Mouse (Mus musculus) forebrain, embryonic 13.5 days (tissue): ENCODE measurements at regions not wholly inside any gene's neighbourhood (a gene's known extent, or its start where the extent isn't known, plus 50 kb on each side); places are given as distances from the start of the nearest gene placed in this dataset.

Experiments
- ATAC-seq: fragments of 200-750 bp; cut with Nextera tagmentation; 2 replicates; pipeline ENCODE4 v1.8.0; 2017
- H3K27ac ChIP-seq: fragments of 300-500 bp; sonication (generic); 2 replicates; pipeline ENCODE4 v1.5.1; 2015; ENCODE audit warnings: inconsistent platforms, mild to moderate bottlenecking, moderate library complexity
- H3K27me3 ChIP-seq: fragments of 300-500 bp; sonication (generic); 2 replicates; pipeline ENCODE4 v1.6.1; 2015; ENCODE audit warnings: mild to moderate bottlenecking, inconsistent platforms
- H3K36me3 ChIP-seq: fragments of 300-500 bp; sonication (generic); 2 replicates; pipeline ENCODE4 v1.6.1; 2015; ENCODE audit warnings: mild to moderate bottlenecking, inconsistent platforms; ENCODE audit not compliant: poor library complexity, severe bottlenecking
- H3K4me1 ChIP-seq: fragments of 300-500 bp; sonication (generic); 2 replicates; pipeline ENCODE4 v1.6.1; 2015; ENCODE audit warnings: inconsistent platforms
- H3K4me2 ChIP-seq: fragments of 300-500 bp; sonication (generic); 2 replicates; pipeline ENCODE4 v1.6.1; 2015; ENCODE audit warnings: inconsistent platforms, mild to moderate bottlenecking, moderate library complexity
- H3K4me3 ChIP-seq: fragments of 300-500 bp; sonication (generic); 2 replicates; pipeline ENCODE4 v1.5.1; 2015; ENCODE audit warnings: mild to moderate bottlenecking, inconsistent platforms
- H3K9ac ChIP-seq: fragments of 300-500 bp; sonication (generic); 2 replicates; pipeline ENCODE4 v1.6.1; 2015; ENCODE audit warnings: mild to moderate bottlenecking, inconsistent platforms
- H3K9me3 ChIP-seq: fragments of 300-500 bp; sonication (generic); replicated peaks from 2 replicates; pipeline ENCODE4 v1.6.1; 2016; ENCODE audit warnings: inconsistent platforms
- WGBS: fragments of 180-500 bp; shearing (Covaris S2); methylation state at CpG from one replicate; pipeline ENCODE4 v1.1.7; 2015; 5-methylcytosine and 5-hydroxymethylcytosine counted together

DNA sequence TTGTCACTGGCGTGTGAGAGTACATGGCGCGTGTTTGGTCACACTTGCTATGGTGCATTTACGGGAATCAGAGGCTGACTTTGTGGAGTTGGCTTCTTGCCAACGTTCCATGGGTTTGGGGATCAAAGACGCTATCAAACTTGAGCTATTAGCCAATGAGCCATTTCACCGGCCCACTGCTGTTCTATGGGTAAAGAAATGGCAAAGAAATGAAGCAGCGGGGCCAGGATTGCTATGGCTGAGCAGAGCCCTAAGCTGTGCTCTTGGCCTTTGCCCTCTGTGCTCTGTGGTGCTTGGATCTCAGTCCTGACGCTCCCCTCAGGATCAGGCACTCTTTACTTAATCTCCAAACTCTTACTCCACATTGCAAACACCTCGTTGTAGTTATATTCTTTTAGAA, 291.3 kb downstream of the Foxo1 start:
- H3K4me3 ChIP-seq: no peak overlapping the region
- no peak for ATAC-seq
- H3K27ac ChIP-seq: no peak overlapping the region
- H3K9me3 ChIP-seq: no peaks in the 10 kb centered on the region
- 75% methylated on average over 10 of the region's 10 CpGs for WGBS
- H3K4me2 ChIP-seq: no peak overlapping the region
- no peaks in the 10 kb centered on the region for H3K36me3 ChIP-seq
- H3K4me1 ChIP-seq: no peaks in the 10 kb centered on the region
- H3K9ac ChIP-seq: no peak overlapping the region
- H3K27me3 ChIP-seq: no peaks in the 10 kb centered on the region

- Histone ChIP-seq H3K4me2 (no peak overlapping the region), H3K36me3 (no peaks in the 10 kb centered on the region), H3K9ac (no peak overlapping the region), H3K4me3 (no peak overlapping the region), H3K27ac (no peak overlapping the region), H3K27me3 (no peaks in the 10 kb centered on the region), H3K9me3 (no peaks in the 10 kb centered on the region), H3K4me1 (no peaks in the 10 kb centered on the region)
- ATAC-seq: no peak
- WGBS: 68% methylated on average over 6 of the region's 6 CpGs
These were observed 290.6 kb downstream of the Foxo1 start for GRCm38 (mm10) chr3:52558765-52559164.

GRCm38 (mm10) chr3:52557296-52557695, 289.2 kb downstream of the Foxo1 start:
- WGBS: 83% methylated on average over 4 of the region's 4 CpGs
- H3K27me3 ChIP-seq: no peaks in the 10 kb centered on the region

DNA sequence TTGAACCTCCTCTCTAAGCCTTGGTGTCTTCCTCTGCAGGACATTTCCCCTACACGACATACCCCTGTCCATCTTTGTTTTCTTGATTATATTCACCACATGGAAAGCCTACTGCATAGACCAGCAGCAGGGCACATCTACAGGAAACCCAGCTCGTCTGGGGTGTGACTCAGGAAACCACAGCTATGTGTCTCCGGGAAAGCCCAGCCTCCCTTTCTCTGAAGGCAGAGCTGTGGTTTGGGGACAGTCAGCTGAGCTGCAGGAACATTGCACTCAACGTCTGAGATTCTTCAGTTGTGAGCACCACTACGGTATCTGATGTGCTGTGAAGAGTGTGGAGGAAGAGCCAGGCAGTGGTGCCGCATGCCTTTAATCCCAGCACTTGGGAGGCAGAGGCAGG, 286.9 kb downstream of the Foxo1 start:
- no peaks in the 10 kb centered on the region for H3K4me1 ChIP-seq
- no peak overlapping the region for H3K9ac ChIP-seq
- no peak overlapping the region for H3K27ac ChIP-seq
- no peak overlapping the region for H3K4me2 ChIP-seq
- H3K9me3 ChIP-seq: no peaks in the 10 kb centered on the region
- H3K27me3 ChIP-seq: no peaks in the 10 kb centered on the region
- H3K36me3 ChIP-seq: no peaks in the 10 kb centered on the region
- no peak overlapping the region for H3K4me3 ChIP-seq
- no peak for ATAC-seq
- WGBS: 87% methylated on average over 6 of the region's 6 CpGs

More at GRCm38 (mm10) chr3:52557296-52557695, 289.2 kb downstream of the Foxo1 start:
- no peak overlapping the region for H3K9ac ChIP-seq
- no peak for ATAC-seq
- H3K4me1 ChIP-seq: no peaks in the 10 kb centered on the region
- no peak overlapping the region for H3K4me2 ChIP-seq
- H3K4me3 ChIP-seq: no peak overlapping the region
- no peaks in the 10 kb centered on the region for H3K9me3 ChIP-seq
- no peak overlapping the region for H3K27ac ChIP-seq
- no peaks in the 10 kb centered on the region for H3K36me3 ChIP-seq

- 85% methylated on average over 1 of the region's 1 CpGs for WGBS
- H3K4me1 ChIP-seq: no peaks in the 10 kb centered on the region
- H3K4me3 ChIP-seq: no peak overlapping the region
- no peaks in the 10 kb centered on the region for H3K9me3 ChIP-seq
- no peak overlapping the region for H3K27ac ChIP-seq
- no peak overlapping the region for H3K4me2 ChIP-seq
- H3K27me3 ChIP-seq: no peaks in the 10 kb centered on the region
- ATAC-seq: no peak
- no peak overlapping the region for H3K9ac ChIP-seq
- H3K36me3 ChIP-seq: no peaks in the 10 kb centered on the region
These were observed 286.4 kb downstream of the Foxo1 start for GRCm38 (mm10) chr3:52554490-52554889.

DNA sequence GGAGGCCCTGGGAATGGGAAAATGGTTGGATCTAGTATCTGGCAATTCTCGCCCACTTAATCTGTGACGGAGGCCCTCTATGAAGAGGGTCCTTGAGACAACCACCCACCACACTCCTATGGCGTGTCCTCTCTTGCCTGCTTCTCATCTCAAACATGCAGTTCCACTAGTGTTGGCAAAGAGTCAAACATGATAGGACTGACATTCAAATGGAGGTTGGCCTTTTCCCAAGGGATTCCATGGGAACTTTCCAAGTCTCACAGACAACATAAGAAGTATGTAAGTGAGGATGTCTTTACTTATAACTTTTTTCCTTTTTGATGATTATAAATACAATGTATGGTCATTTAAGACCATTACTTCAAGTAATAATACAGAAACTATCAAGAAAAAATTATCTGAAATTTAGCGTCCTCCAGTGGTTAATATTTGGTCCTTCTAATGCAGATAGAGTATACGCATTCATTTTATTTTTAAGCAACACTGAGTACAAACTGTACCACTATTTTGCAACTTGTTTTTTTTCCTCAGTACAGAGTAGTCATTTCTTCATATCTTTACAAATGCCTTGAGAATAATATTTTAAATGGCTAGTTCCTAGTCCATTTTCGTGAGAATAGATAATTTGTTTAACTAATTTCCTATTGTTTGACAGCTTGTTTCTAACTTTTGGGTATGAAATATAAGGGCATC, 280.2 kb downstream of the Foxo1 start:
- H3K4me2 ChIP-seq: no peak overlapping the region
- 91% methylated on average over 6 of the region's 6 CpGs for WGBS
- no peaks in the 10 kb centered on the region for H3K4me1 ChIP-seq
- H3K27ac ChIP-seq: no peak overlapping the region
- no peaks in the 10 kb centered on the region for H3K36me3 ChIP-seq
- H3K9me3 ChIP-seq: no peaks in the 10 kb centered on the region
- H3K27me3 ChIP-seq: no peaks in the 10 kb centered on the region
- H3K9ac ChIP-seq: no peak overlapping the region
- no peak overlapping the region for H3K4me3 ChIP-seq
- ATAC-seq: no peak

DNA sequence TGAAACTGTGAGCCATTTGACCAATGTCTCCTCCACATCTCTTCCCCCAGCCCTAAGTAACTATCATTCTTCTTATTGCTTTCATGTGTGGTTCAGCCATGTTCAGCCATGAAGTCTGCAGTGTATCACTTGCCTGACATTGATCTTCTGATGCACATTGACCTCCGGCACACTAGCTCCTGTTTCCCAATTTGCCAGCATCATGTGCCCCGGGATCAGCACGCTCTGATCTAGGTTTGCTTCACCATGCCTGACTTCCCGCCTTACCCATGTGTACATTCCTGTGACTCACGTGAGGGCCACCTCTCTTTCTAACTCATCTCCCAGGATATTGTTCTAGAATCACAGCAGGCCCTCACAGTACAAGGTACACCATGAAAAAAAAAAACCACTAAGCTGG, 277.9 kb downstream of the Foxo1 start:
- no peak for ATAC-seq
- Histone ChIP-seq H3K27me3 (no peaks in the 10 kb centered on the region), H3K4me2 (no peak overlapping the region), H3K36me3 (no peaks in the 10 kb centered on the region), H3K9me3 (no peaks in the 10 kb centered on the region), H3K4me3 (no peak overlapping the region), H3K4me1 (no peaks in the 10 kb centered on the region), H3K27ac (no peak overlapping the region), H3K9ac (no peak overlapping the region)
- 92% methylated on average over 5 of the region's 5 CpGs for WGBS

DNA sequence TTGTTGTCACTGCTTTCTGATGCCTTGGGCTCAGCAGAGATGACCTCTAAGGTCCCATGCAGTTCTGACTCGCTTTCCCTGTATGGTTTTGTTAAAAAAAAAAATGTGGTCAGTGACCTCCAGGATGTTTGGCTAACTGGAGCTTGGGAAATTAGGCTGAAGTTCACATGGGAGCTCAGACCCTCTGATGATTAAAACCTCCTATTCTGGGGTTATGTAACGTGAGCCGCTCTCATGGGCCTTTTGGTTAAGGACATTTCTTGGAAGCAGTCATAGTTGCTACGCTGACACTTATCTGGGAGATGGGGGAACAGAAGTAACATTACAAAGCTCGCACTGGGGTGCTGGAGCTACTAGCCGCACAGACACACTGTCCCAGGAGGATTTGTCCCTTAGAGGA, 274.9 kb downstream of the Foxo1 start:
- no peak overlapping the region for H3K4me2 ChIP-seq
- ATAC-seq: no peak
- WGBS: 77% methylated on average over 6 of the region's 6 CpGs
- no peaks in the 10 kb centered on the region for H3K9me3 ChIP-seq
- no peak overlapping the region for H3K9ac ChIP-seq
- H3K4me3 ChIP-seq: no peak overlapping the region
- H3K36me3 ChIP-seq: no peaks in the 10 kb centered on the region
- no peak overlapping the region for H3K27ac ChIP-seq
- no peaks in the 10 kb centered on the region for H3K4me1 ChIP-seq
- 0 out of 2 replicates have a peak, but pooled peaks cover 2% of the 10 kb centered on the region for H3K27me3 ChIP-seq

GRCm38 (mm10) chr3:52540862-52541380, 272.8 kb downstream of the Foxo1 start:
- no peaks in the 10 kb centered on the region for H3K9me3 ChIP-seq
- no peaks in the 10 kb centered on the region for H3K36me3 ChIP-seq
- no peak overlapping the region for H3K4me3 ChIP-seq
- H3K9ac ChIP-seq: no peak overlapping the region
- no peak for ATAC-seq
- H3K27me3 ChIP-seq: 0 out of 2 replicates have a peak, but pooled peaks cover 2% of the 10 kb centered on the region
- 15% methylated on average over 9 of the region's 9 CpGs for WGBS
- H3K4me1 ChIP-seq: no peaks in the 10 kb centered on the region
- no peak overlapping the region for H3K4me2 ChIP-seq
- H3K27ac ChIP-seq: no peak overlapping the region

DNA sequence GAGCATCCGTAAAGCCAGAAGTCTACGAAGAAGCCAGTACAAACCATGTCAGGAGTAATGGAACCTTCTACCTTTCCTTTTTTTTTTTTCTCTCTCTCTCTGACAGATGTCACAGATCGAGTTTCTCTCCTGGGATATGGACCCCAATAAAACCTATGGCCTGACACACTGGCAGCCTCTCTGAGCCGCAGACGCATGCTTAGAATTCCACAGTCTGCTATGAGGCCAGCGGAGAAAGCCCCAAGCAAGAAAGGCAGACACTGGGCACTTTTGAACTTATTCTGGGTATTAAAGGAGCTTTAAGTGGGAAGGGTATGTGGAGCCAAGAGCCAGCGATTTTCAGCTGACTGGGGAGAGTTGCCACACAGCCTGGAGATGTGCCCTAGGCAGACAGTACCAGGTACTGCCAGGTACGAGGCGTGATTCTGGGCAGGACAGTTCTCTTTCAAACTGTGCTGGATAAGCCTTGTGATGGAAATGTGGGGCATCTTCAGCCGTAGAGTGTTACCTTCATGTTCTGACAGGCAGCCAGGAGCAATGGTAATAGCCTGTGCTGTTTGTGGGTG, 271.8 kb downstream of the Foxo1 start:
- Histone ChIP-seq H3K4me3 (no peak overlapping the region), H3K9ac (no peak overlapping the region), H3K36me3 (no peaks in the 10 kb centered on the region), H3K4me1 (peaks cover 7% of the 10 kb centered on the region), H3K27ac (no peak overlapping the region), H3K4me2 (no peak overlapping the region), H3K9me3 (no peaks in the 10 kb centered on the region), H3K27me3 (0 out of 2 replicates have a peak, but pooled peaks cover 2% of the 10 kb centered on the region)
- ATAC-seq: no peak
- 70% methylated on average over 10 of the region's 10 CpGs for WGBS

DNA sequence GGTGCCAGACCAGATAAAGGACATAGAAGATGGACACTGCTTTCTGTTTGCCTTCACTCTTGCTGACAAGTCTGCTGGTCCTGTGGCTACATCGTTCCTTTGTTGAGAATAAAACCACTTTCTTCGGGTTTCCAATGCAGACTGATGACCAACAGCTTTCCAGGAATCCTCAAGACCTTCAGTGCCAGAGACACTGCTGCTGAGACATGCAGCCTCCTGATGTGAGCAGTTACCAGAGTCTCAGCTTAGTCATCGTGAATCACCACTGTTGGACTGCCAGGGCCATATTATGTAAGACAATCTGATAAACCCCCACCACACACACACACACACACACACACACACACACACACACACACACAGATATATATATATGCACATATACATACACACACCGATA, 270.2 kb downstream of the Foxo1 start:
- 93% methylated on average over 4 of the region's 4 CpGs for WGBS
- Histone ChIP-seq H3K27me3 (0 out of 2 replicates have a peak, but pooled peaks cover 2% of the 10 kb centered on the region), H3K9ac (no peak overlapping the region), H3K4me3 (no peak overlapping the region), H3K4me2 (no peak overlapping the region), H3K9me3 (no peaks in the 10 kb centered on the region), H3K4me1 (peaks cover 7% of the 10 kb centered on the region), H3K36me3 (no peaks in the 10 kb centered on the region), H3K27ac (no peak overlapping the region)
- no peak for ATAC-seq

DNA sequence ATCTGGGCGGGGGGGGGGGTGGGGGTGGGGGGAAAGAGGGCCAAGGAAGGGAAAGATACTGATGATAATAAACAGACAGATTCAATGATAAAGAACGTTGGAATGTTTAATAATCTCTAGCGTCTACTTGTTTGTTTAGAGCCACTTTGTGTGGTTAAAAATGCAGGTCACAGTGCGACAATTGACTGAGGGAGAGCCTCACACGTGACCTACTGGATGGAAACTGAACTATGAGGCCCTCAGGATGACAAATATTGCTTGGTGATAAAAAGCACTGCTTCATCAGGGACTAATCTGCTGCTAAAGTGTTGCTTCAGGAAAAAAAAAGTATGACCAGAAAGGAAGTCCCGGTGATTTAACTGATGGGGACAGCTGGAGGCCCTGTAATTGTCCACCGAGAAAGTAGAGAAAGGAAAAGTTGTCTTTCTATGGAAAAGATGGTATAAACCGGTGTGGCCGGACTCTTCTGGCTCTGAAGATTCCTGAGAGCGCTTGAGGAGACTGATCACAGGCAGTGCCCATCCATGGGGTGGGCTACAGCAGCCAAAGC, 269.3 kb downstream of the Foxo1 start:
- Histone ChIP-seq H3K9me3 (no peaks in the 10 kb centered on the region), H3K4me3 (no peak overlapping the region), H3K9ac (no peak overlapping the region), H3K27ac (no peak overlapping the region), H3K4me2 (no peak overlapping the region), H3K36me3 (no peaks in the 10 kb centered on the region), H3K27me3 (0 out of 2 replicates have a peak, but pooled peaks cover 2% of the 10 kb centered on the region), H3K4me1 (peaks cover 7% of the 10 kb centered on the region)
- no peak for ATAC-seq
- 85% methylated on average over 9 of the region's 10 CpGs for WGBS
